Mouse (Mus musculus) left cerebral cortex, adult 8-10 months (tissue): ENCODE data around the gene Abr. TPM values are rescaled to one million over a fixed set of nuclear protein-coding genes. Genes with fewer than 3 reads are reported as not detected.

Experiments
- DNase-seq, 2 experiments: peaks; one replicate each; pipeline ENCODE4 v3.0.0; 2022; ENCODE audit warnings: low spot score in 2 of 2
- total RNA-seq, 4 experiments: library from RNA; stranded (reverse); gene quantifications; 2 replicates each; pipeline ENCODE4 v1.2.4; 2022

The Abr gene
- total RNA-seq, 4 experiments from 2014 or later: 382 to 408 (median 393) TPM

- DNase-seq: no peak
Observed at GRCm38 (mm10) chr11:76418423-76418822, 203.7 kb downstream of the Abr start.

- no peak for DNase-seq
Observed at GRCm38 (mm10) chr11:76415985-76416384, 206.1 kb downstream of the Abr start.

- no peak for DNase-seq
Observed at GRCm38 (mm10) chr11:76415001-76415400, 207.1 kb downstream of the Abr start.

- DNase-seq: no peak
Observed at GRCm38 (mm10) chr11:76413202-76413601, 208.9 kb downstream of the Abr start.

GRCm38 (mm10) chr11:76410826-76411225 lies 211.3 kb downstream of the Abr start:
- peak in 1 of 2 experiments; percentile 53 for DNase-seq

- DNase-seq: peak; percentile 96 to 99
Observed at GRCm38 (mm10) chr11:76406702-76407583, 215.2 kb downstream of the Abr start, which contains the start of gene Timm22. Timm22 (plus strand) TSS chr11:76406952.

- no peak for DNase-seq
Observed at GRCm38 (mm10) chr11:76405626-76406264, 216.4 kb downstream of the Abr start.

- DNase-seq: no peak
Observed at GRCm38 (mm10) chr11:76405113-76405512, 217.0 kb downstream of the Abr start.

- DNase-seq: peak in 1 of 2 experiments; percentile 5
Observed at GRCm38 (mm10) chr11:76401398-76401797, 220.7 kb downstream of the Abr start.

- no peak for DNase-seq
Observed at GRCm38 (mm10) chr11:76399587-76400330, 222.4 kb downstream of the Abr start.

- peak; percentile 69 to 72 for DNase-seq
Observed at GRCm38 (mm10) chr11:76398798-76399586, 223.1 kb downstream of the Abr start, which contains the start of gene Nxn. Nxn (minus strand) TSS chr11:76399140.

- no peak for DNase-seq
Observed at GRCm38 (mm10) chr11:76398312-76398797, 223.8 kb downstream of the Abr start.

- DNase-seq: no peak
Observed at GRCm38 (mm10) chr11:76397650-76398311, 224.3 kb downstream of the Abr start.

GRCm38 (mm10) chr11:76392996-76393395 lies 229.1 kb downstream of the Abr start:
- DNase-seq: no peak

- no peak for DNase-seq
Observed at GRCm38 (mm10) chr11:76392532-76392931, 229.6 kb downstream of the Abr start.

GRCm38 (mm10) chr11:76388711-76389110 lies 233.4 kb downstream of the Abr start:
- DNase-seq: no peak

GRCm38 (mm10) chr11:76387097-76387496 lies 235.0 kb downstream of the Abr start:
- DNase-seq: no peak

GRCm38 (mm10) chr11:76385746-76386145 lies 236.4 kb downstream of the Abr start:
- no peak for DNase-seq

GRCm38 (mm10) chr11:76385017-76385416 lies 237.1 kb downstream of the Abr start:
- DNase-seq: no peak

GRCm38 (mm10) chr11:76384307-76384706 lies 237.8 kb downstream of the Abr start:
- DNase-seq: no peak
